In the genomic region with DNA sequence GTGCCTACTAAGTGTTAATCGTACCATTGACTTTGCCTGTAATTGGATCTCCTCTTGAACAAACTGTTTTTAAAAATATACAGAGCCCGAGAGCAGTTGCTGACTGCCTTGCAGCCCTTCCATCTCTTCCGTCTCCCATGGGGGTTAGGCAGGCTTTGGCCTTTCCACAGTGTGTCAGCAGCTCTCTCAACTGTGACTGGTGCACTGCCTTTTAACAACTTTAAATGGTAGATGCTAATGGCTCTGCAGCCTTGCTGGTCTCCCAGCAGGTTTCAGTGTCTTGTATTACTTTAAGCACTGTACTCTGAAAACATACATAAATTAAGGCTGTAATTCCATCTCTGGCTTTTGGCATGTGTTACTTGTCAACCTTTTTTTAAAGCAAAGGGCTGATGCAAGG, we compare ENCODE assay signal across 15 mouse cellular contexts.
DNase-seq lines count a peak whose midpoint lies in the region; ATAC-seq and TF ChIP-seq lines count a peak whose summit lies in the region.
"Had no signal": no experiment of that assay in that cellular context is flagged by ENCODE, and none has a peak within 500 bp of the region (broad histone marks: within the 10 kb centered on the region; RNA-seq: fewer than 3 reads in every experiment).

No protein-coding gene starts in this region.

- no peaks in the 10 kb centered on the region for H3K9me3 ChIP-seq in kidney, embryonic 15.5 days (replicated peaks)
- H3K9me3 ChIP-seq in hindbrain, embryonic 13.5 days, result no peaks in the 10 kb centered on the region
- no peaks in the 10 kb centered on the region for H3K9me3 ChIP-seq in lung, postnatal 0 days (ENCODE audit: low read length)
- H3K9me3 ChIP-seq: heart, embryonic 15.5 days; liver, embryonic 12.5 days; lung, embryonic 15.5 days; megakaryocyte, embryonic 14.5 days had no signal

- H3K4me2 ChIP-seq in kidney, embryonic 15.5 days, result no peak overlapping the region
- no peak overlapping the region for H3K4me2 ChIP-seq in hindbrain, embryonic 13.5 days
- H3K4me2 ChIP-seq in lung, postnatal 0 days (replicated peaks; ENCODE audit: low read depth, low read length), result no peak overlapping the region
- H3K4me2 ChIP-seq: heart, embryonic 15.5 days; liver, embryonic 12.5 days; lung, embryonic 15.5 days had no signal

- H3K4me1 ChIP-seq in kidney, embryonic 15.5 days, result 0 out of 2 replicates have a peak, but pooled peaks cover 4% of the 10 kb centered on the region
- H3K4me1 ChIP-seq in hindbrain, embryonic 13.5 days (replicated peaks), result no peaks in the 10 kb centered on the region
- no peaks in the 10 kb centered on the region for H3K4me1 ChIP-seq in lung, postnatal 0 days (ENCODE audit: insufficient read depth, low read depth, low read length)
- H3K4me1 ChIP-seq: heart, embryonic 15.5 days; liver, embryonic 12.5 days; lung, embryonic 15.5 days; megakaryocyte, embryonic 14.5 days had no signal

- no peak overlapping the region for H3K4me3 ChIP-seq in kidney, embryonic 15.5 days (replicated peaks)
- no peak overlapping the region for H3K4me3 ChIP-seq in hindbrain, embryonic 13.5 days
- H3K4me3 ChIP-seq in lung, postnatal 0 days (ENCODE audit: low read depth, low read length), result no peak overlapping the region
- H3K4me3 ChIP-seq: heart, embryonic 15.5 days; liver, embryonic 12.5 days; lung, embryonic 15.5 days; megakaryocyte, embryonic 14.5 days had no signal

- no peaks in the 10 kb centered on the region for H3K36me3 ChIP-seq in kidney, embryonic 15.5 days
- no peaks in the 10 kb centered on the region for H3K36me3 ChIP-seq in hindbrain, embryonic 13.5 days
- H3K36me3 ChIP-seq in lung, postnatal 0 days (ENCODE audit: insufficient read depth, low read length), result no peaks in the 10 kb centered on the region
- H3K36me3 ChIP-seq: heart, embryonic 15.5 days; liver, embryonic 12.5 days; lung, embryonic 15.5 days had no signal

- H3K9ac ChIP-seq in kidney, embryonic 15.5 days, result no peak overlapping the region
- no peak overlapping the region for H3K9ac ChIP-seq in hindbrain, embryonic 13.5 days
- no peak overlapping the region for H3K9ac ChIP-seq in lung, postnatal 0 days (replicated peaks; ENCODE audit: low read depth)
- H3K9ac ChIP-seq: heart, embryonic 15.5 days; liver, embryonic 12.5 days; lung, embryonic 15.5 days had no signal

- no peak for TF ChIP-seq CTCF in lung, postnatal 0 days (IDR thresholded peaks at IDR 0.05)

- TF ChIP-seq EP300 in lung, postnatal 0 days (IDR thresholded peaks at IDR 0.05), result no peak

- WGBS in kidney, embryonic 15.5 days, result 27% methylated on average over 3 of the region's 3 CpGs
- 64% methylated on average over 3 of the region's 3 CpGs for WGBS in hindbrain, embryonic 13.5 days
- WGBS in lung, postnatal 0 days, result 49% methylated on average over 3 of the region's 3 CpGs

- ATAC-seq in kidney, embryonic 15.5 days (replicated peaks; ENCODE audit: low FRiP score), result peak; percentile 97
- peak; percentile 69 for ATAC-seq in hindbrain, embryonic 13.5 days (ENCODE audit: low FRiP score)
- no peak for ATAC-seq in lung, postnatal 0 days
- ATAC-seq: liver, embryonic 12.5 days had no signal

- DNase-seq in kidney, adult 9 months, result no peak
- peak; percentile 12 for DNase-seq in retina, postnatal 1 day
- DNase-seq in retina, embryonic 14.5 days (ENCODE audit: low spot score), result no peak
- DNase-seq in urinary bladder, adult 2 months (ENCODE audit: low spot score), result no peak
- DNase-seq in lung, postnatal 0 days (ENCODE audit: low spot score), result no peak
- no peak for DNase-seq in frontal cortex, postnatal 36 days (ENCODE audit: low spot score in 2 of 2)
- DNase-seq: cerebellum, postnatal 36 days; kidney, postnatal 10 days; thymus, adult 2 months had no signal

- H3K27me3 ChIP-seq in kidney, embryonic 15.5 days, result no peaks in the 10 kb centered on the region
- no peaks in the 10 kb centered on the region for H3K27me3 ChIP-seq in hindbrain, embryonic 13.5 days
- no peaks in the 10 kb centered on the region for H3K27me3 ChIP-seq in lung, postnatal 0 days (replicated peaks; ENCODE audit: insufficient read depth, low read length)
- H3K27me3 ChIP-seq: heart, embryonic 15.5 days; liver, embryonic 12.5 days; lung, embryonic 15.5 days; megakaryocyte, embryonic 14.5 days had no signal

- H3K27ac ChIP-seq in kidney, embryonic 15.5 days, result no peak overlapping the region
- H3K27ac ChIP-seq in hindbrain, embryonic 13.5 days, result no peak overlapping the region
- no peak overlapping the region for H3K27ac ChIP-seq in lung, postnatal 0 days (ENCODE audit: low read length)
- H3K27ac ChIP-seq: heart, embryonic 15.5 days; liver, embryonic 12.5 days; lung, embryonic 15.5 days had no signal
